Mouse (Mus musculus): ENCODE data around the gene Larp4. TPM values are rescaled to one million over a fixed set of nuclear protein-coding genes. Genes with fewer than 3 reads are reported as not detected.

Larp4 gene
- total and polyA plus RNA-seq, 3 experiments: 168 to 216 (median 193) TPM

- no peak overlapping the region for H3K9ac ChIP-seq (ENCODE audit: control insufficient read depth, low read depth, low read length, poor library complexity, severe bottlenecking)
- no peak overlapping the region for H3K4me3 ChIP-seq (ENCODE audit: control insufficient read depth in 1 of 2, insufficient read depth in 1 of 2, low read depth in 2 of 2, low read length in 2 of 2)
- peaks cover 0 to 7% of the 10 kb centered on the region in 2 experiments; a peak in 1 of 4 replicates for H3K4me1 ChIP-seq (ENCODE audit: control insufficient read depth in 1 of 2, insufficient read depth in 2 of 2, low read length in 2 of 2)
- H3K9me3 ChIP-seq (replicated peaks; ENCODE audit: insufficient read depth, low read length): no peaks in the 10 kb centered on the region
- TF ChIP-seq CHD2 (IDR thresholded peaks at IDR 0.05; ENCODE audit: low read length) (no peak), MAX (IDR thresholded peaks at IDR 0.05; ENCODE audit: low read length) (no peak), POLR2AphosphoS5 (IDR thresholded peaks at IDR 0.05; ENCODE audit: borderline replicate concordance, low read depth, low read length) (no peak), MAFK (IDR thresholded peaks at IDR 0.05; ENCODE audit: borderline replicate concordance, low read depth, low read length) (no peak), EP300 (IDR thresholded peaks at IDR 0.05; ENCODE audit: low read depth in 1 of 2, low read length in 2 of 2) (no peak), GATA1 (IDR thresholded peaks at IDR 0.05; ENCODE audit: low read depth, low read length) (no peak), ZNF384 (IDR thresholded peaks at IDR 0.05; ENCODE audit: low read depth, low read length) (no peak), SMC3 (IDR thresholded peaks at IDR 0.05; ENCODE audit: low read depth, low read length) (no peak), GABPA (IDR thresholded peaks at IDR 0.05; ENCODE audit: low read depth, low read length) (no peak), NELFE (IDR thresholded peaks at IDR 0.05; ENCODE audit: low read depth, low read length) (no peak), RAD21 (IDR thresholded peaks at IDR 0.05; ENCODE audit: low read depth, low read length) (no peak), MYC (IDR thresholded peaks at IDR 0.05; ENCODE audit: low read depth, low read length) (no peak), CHD1 (IDR thresholded peaks at IDR 0.05; ENCODE audit: low read depth, low read length) (no peak)
- H3K79me2 ChIP-seq (ENCODE audit: control insufficient read depth, insufficient read depth, low read length, poor library complexity): no peaks in the 10 kb centered on the region
- no peak for DNase-seq (ENCODE audit: low read depth, low spot score)
- H3K27me3 ChIP-seq (ENCODE audit: control insufficient read depth in 1 of 2, insufficient read depth in 2 of 2, low read length in 2 of 2): no peaks in the 10 kb centered on the region
- no peak overlapping the region for H3K27ac ChIP-seq (ENCODE audit: control insufficient read depth, low read depth, low read length)
- H3K36me3 ChIP-seq (ENCODE audit: control insufficient read depth in 1 of 2, insufficient read depth in 2 of 2, low read length in 2 of 2): peaks cover 0 to 2% of the 10 kb centered on the region in 2 experiments; a peak in 1 of 4 replicates
Observed at GRCm38 (mm10) chr15:100025076-100025834, 55.4 kb downstream of the Larp4 start.

- peaks cover 0 to 4% of the 10 kb centered on the region in 2 experiments; a peak in 1 of 4 replicates for H3K4me1 ChIP-seq (ENCODE audit: control insufficient read depth in 1 of 2, insufficient read depth in 2 of 2, low read length in 2 of 2)
- no peak overlapping the region for H3K27ac ChIP-seq (ENCODE audit: control insufficient read depth, low read depth, low read length)
- peak; percentile 54 for TF ChIP-seq ZNF384 (IDR thresholded peaks at IDR 0.05; ENCODE audit: low read depth, low read length)
- TF ChIP-seq POLR2A (IDR thresholded peaks at IDR 0.05; ENCODE audit: control insufficient read depth in 1 of 2, insufficient read depth in 1 of 2, low read depth in 1 of 2, low read length in 2 of 2, poor library complexity in 1 of 2): no peak
- peaks cover 0 to 2% of the 10 kb centered on the region in 2 experiments; a peak in 1 of 4 replicates for H3K36me3 ChIP-seq (ENCODE audit: control insufficient read depth in 1 of 2, insufficient read depth in 2 of 2, low read length in 2 of 2)
- H3K27me3 ChIP-seq (ENCODE audit: control insufficient read depth in 1 of 2, insufficient read depth in 2 of 2, low read length in 2 of 2): no peaks in the 10 kb centered on the region
- peak; percentile 63 for DNase-seq (ENCODE audit: low read depth, low spot score)
- H3K9ac ChIP-seq (ENCODE audit: control insufficient read depth, low read depth, low read length, poor library complexity, severe bottlenecking): no peak overlapping the region
- H3K4me3 ChIP-seq (ENCODE audit: control insufficient read depth in 1 of 2, insufficient read depth in 1 of 2, low read depth in 2 of 2, low read length in 2 of 2): no peak overlapping the region
- H3K79me2 ChIP-seq (ENCODE audit: control insufficient read depth, insufficient read depth, low read length, poor library complexity): no peaks in the 10 kb centered on the region
- H3K9me3 ChIP-seq (replicated peaks; ENCODE audit: insufficient read depth, low read length): no peaks in the 10 kb centered on the region
Observed at GRCm38 (mm10) chr15:100028133-100028532, 58.3 kb downstream of the Larp4 start.

GRCm38 (mm10) chr15:100029497-100029896 is 59.6 kb downstream of the Larp4 start:
- H3K9me3 ChIP-seq (replicated peaks; ENCODE audit: insufficient read depth, low read length): no peaks in the 10 kb centered on the region
- H3K27ac ChIP-seq (ENCODE audit: control insufficient read depth, low read depth, low read length): no peak overlapping the region
- TF ChIP-seq GABPA (IDR thresholded peaks at IDR 0.05; ENCODE audit: low read depth, low read length) (no peak), ZC3H11A (IDR thresholded peaks at IDR 0.05; ENCODE audit: low read depth, low read length) (no peak), MXI1 (IDR thresholded peaks at IDR 0.05; ENCODE audit: low read depth, low read length) (no peak), RAD21 (IDR thresholded peaks at IDR 0.05; ENCODE audit: low read depth, low read length) (no peak), SMC3 (IDR thresholded peaks at IDR 0.05; ENCODE audit: low read depth, low read length) (no peak), MYC (IDR thresholded peaks at IDR 0.05; ENCODE audit: low read depth, low read length) (no peak), RCOR1 (IDR thresholded peaks at IDR 0.05; ENCODE audit: low read depth, low read length) (no peak)
- no peak overlapping the region for H3K9ac ChIP-seq (ENCODE audit: control insufficient read depth, low read depth, low read length, poor library complexity, severe bottlenecking)
- H3K4me1 ChIP-seq (ENCODE audit: control insufficient read depth in 1 of 2, insufficient read depth in 2 of 2, low read length in 2 of 2): peaks cover 0 to 4% of the 10 kb centered on the region in 2 experiments; a peak in 1 of 4 replicates
- no peak overlapping the region for H3K4me3 ChIP-seq (ENCODE audit: control insufficient read depth in 1 of 2, insufficient read depth in 1 of 2, low read depth in 2 of 2, low read length in 2 of 2)
- no peaks in the 10 kb centered on the region for H3K27me3 ChIP-seq (ENCODE audit: control insufficient read depth in 1 of 2, insufficient read depth in 2 of 2, low read length in 2 of 2)
- no peak for DNase-seq (ENCODE audit: low read depth, low spot score)
- peaks cover 0 to 2% of the 10 kb centered on the region in 2 experiments; a peak in 1 of 4 replicates for H3K36me3 ChIP-seq (ENCODE audit: control insufficient read depth in 1 of 2, insufficient read depth in 2 of 2, low read length in 2 of 2)
- no peaks in the 10 kb centered on the region for H3K79me2 ChIP-seq (ENCODE audit: control insufficient read depth, insufficient read depth, low read length, poor library complexity)

Measured in MEL (cell line).